ENCODE assay signal across 8 mouse cellular contexts in genomic region chr14:122450496-122451382, GRCm38 (mm10). TPM values are rescaled to one million over a fixed set of nuclear protein-coding genes. Genes with fewer than 3 reads are reported as not detected.
A peak's percentile ranks its signal among the peaks of the same experiment; 100 is the strongest.
DNase-seq lines count a peak whose midpoint lies in the region; ATAC-seq and TF ChIP-seq lines count a peak whose summit lies in the region.

Gm5089 (minus strand) TSS chr14:122451115.

- under 1% methylated on average over 59 of the region's 59 CpGs for WGBS in forebrain, embryonic 16.5 days
- WGBS in kidney, embryonic 15.5 days, result 1% methylated on average over 58 of the region's 59 CpGs
- 1% methylated on average over 59 of the region's 59 CpGs for WGBS in lung, adult 2 months

- peak; percentile 45 for DNase-seq in adrenal gland, postnatal 14 days
- no peak for DNase-seq in adrenal gland, adult 18-20 months (ENCODE audit: low spot score in 2 of 2)
- DNase-seq in brain, embryonic 14.5 days (ENCODE audit: low read depth), result peak; percentile 82
- DNase-seq in lung, adult 2 months, result peak; percentile 48
- DNase-seq in right cerebral cortex, adult 18-20 months, result peak; percentile 51

- ATAC-seq in forebrain, embryonic 16.5 days, result peak; percentile 47
- peak; percentile 44 for ATAC-seq in kidney, embryonic 15.5 days (replicated peaks; ENCODE audit: low FRiP score)
- no peak for ATAC-seq in activated CD4-positive, CD25-positive, alpha-beta regulatory T cell, adult 4 months

- peak within 1 kb of the TSS; percentile 47 for H3K9ac ChIP-seq in forebrain, embryonic 16.5 days (replicated peaks; ENCODE audit: low read depth, low read length)
- no peak within 1 kb of the TSS for H3K9ac ChIP-seq in kidney, embryonic 15.5 days

- H3K27ac ChIP-seq in forebrain, embryonic 16.5 days (ENCODE audit: low read length), result peak within 1 kb of the TSS; percentile 39
- no peak within 1 kb of the TSS for H3K27ac ChIP-seq in kidney, embryonic 15.5 days

- peak within 1 kb of the TSS; percentile 42 for H3K4me3 ChIP-seq in forebrain, embryonic 16.5 days (replicated peaks; ENCODE audit: low read length)
- peak within 1 kb of the TSS; percentile 41 for H3K4me3 ChIP-seq in kidney, embryonic 15.5 days (replicated peaks)
- no peak within 1 kb of the TSS for H3K4me3 ChIP-seq in lung, adult 2 months (replicated peaks; ENCODE audit: extremely low read depth, low read depth, low read length)

- no peaks in the 10 kb centered on the region for H3K36me3 ChIP-seq in forebrain, embryonic 16.5 days (ENCODE audit: control insufficient read depth, insufficient read depth)
- H3K36me3 ChIP-seq in kidney, embryonic 15.5 days, result no peaks in the 10 kb centered on the region

- H3K4me2 ChIP-seq in forebrain, embryonic 16.5 days (ENCODE audit: low read length), result peak within 1 kb of the TSS; percentile 54
- H3K4me2 ChIP-seq in kidney, embryonic 15.5 days, result peak within 1 kb of the TSS; percentile 72

- H3K9me3 ChIP-seq in forebrain, embryonic 16.5 days (ENCODE audit: control insufficient read depth, low read length), result no peaks in the 10 kb centered on the region
- H3K9me3 ChIP-seq in kidney, embryonic 15.5 days (replicated peaks), result no peaks in the 10 kb centered on the region

- TF ChIP-seq CTCF in brain, embryonic 14.5 days (IDR thresholded peaks at IDR 0.05; ENCODE audit: borderline replicate concordance, extremely low read depth, insufficient read depth, insufficient read length), result no peak
- no peak for TF ChIP-seq CTCF in lung, adult 2 months (IDR thresholded peaks at IDR 0.05; ENCODE audit: insufficient read depth, low read length)

- H3K27me3 ChIP-seq in forebrain, embryonic 16.5 days (replicated peaks; ENCODE audit: control insufficient read depth, insufficient read depth, low read length), result peaks cover 29% of the 10 kb centered on the region
- peaks cover 94% of the 10 kb centered on the region for H3K27me3 ChIP-seq in kidney, embryonic 15.5 days

- 0 out of 2 replicates have a peak, but pooled peaks have one; percentile 16 for TF ChIP-seq POLR2A in brain, embryonic 14.5 days (IDR thresholded peaks at IDR 0.05; ENCODE audit: borderline replicate concordance, extremely low read depth, insufficient read depth, insufficient read length, poor library complexity, severe bottlenecking)
- TF ChIP-seq POLR2A in lung, adult 2 months (IDR thresholded peaks at IDR 0.05; ENCODE audit: borderline replicate concordance, extremely low read depth, low read depth, low read length), result no peak

- H3K4me1 ChIP-seq in forebrain, embryonic 16.5 days (replicated peaks; ENCODE audit: control insufficient read depth, insufficient read depth, low read length), result peaks cover 37% of the 10 kb centered on the region
- peaks cover 26% of the 10 kb centered on the region for H3K4me1 ChIP-seq in kidney, embryonic 15.5 days
- peaks cover 2% of the 10 kb centered on the region; the same call in 1 of the 2 replicates for H3K4me1 ChIP-seq in lung, adult 2 months (ENCODE audit: control insufficient read depth, insufficient read depth, low read length)

RNA-seq across cellular contexts. Expression of gene Gm5089, which starts in this region (rescaled TPM):
- not detected in 2 replicates for total RNA-seq in adrenal gland, postnatal 14 days (2021)
- total RNA-seq in adrenal gland, adult 18-20 months (2021), result not detected
- polyA plus RNA-seq in brain, embryonic 14.5 days (2012; rRNA removed), result 0.16 and 0.52 TPM in 2 replicates
- 0.40 and 0.47 TPM in 2 replicates for polyA plus RNA-seq in forebrain, embryonic 16.5 days (2015; fragmentation: Nextera tagmentation; extraction: Ambion mirVana)
- polyA plus RNA-seq in kidney, embryonic 15.5 days (2015; fragmentation: Nextera tagmentation; extraction: Ambion mirVana), result 0.10 TPM in 1 of 2 replicates, not detected in the other
- polyA plus RNA-seq in lung, adult 2 months (2012; rRNA removed), result not detected in 2 replicates
- polyA plus RNA-seq in activated CD4-positive, CD25-positive, alpha-beta regulatory T cell, adult 4 months (2017; shearing (Covaris generic)), result not detected

Comparison
In these comparisons a context has a peak if more than half of its experiments do, and no peak if none do; other contexts are left out.
1. Peak in DNase-seq in adrenal gland, postnatal 14 days; RNA of the gene not detected or under 1 TPM.
2. Peak in DNase-seq in brain, embryonic 14.5 days; RNA of the gene not detected or under 1 TPM.
3. Peak in ATAC-seq, H3K4me3 ChIP-seq, H3K27ac ChIP-seq, H3K9ac ChIP-seq and H3K4me2 ChIP-seq in forebrain, embryonic 16.5 days; RNA of the gene not detected or under 1 TPM.
4. Peak in ATAC-seq, H3K4me3 ChIP-seq and H3K4me2 ChIP-seq in kidney, embryonic 15.5 days; RNA of the gene not detected or under 1 TPM.
5. Peak in DNase-seq in lung, adult 2 months; RNA of the gene not detected or under 1 TPM.